In genomic region chr12:108639126-108639525, GRCm38 (mm10) we compare ENCODE assay signal across 16 mouse cellular contexts.
DNase-seq lines count a peak whose midpoint lies in the region; ATAC-seq lines count a peak whose summit lies in the region.
"Had no signal": no experiment of that assay in that cellular context is flagged by ENCODE, and none has a peak within 500 bp of the region (broad histone marks: within the 10 kb centered on the region; RNA-seq: fewer than 3 reads in every experiment).

No protein-coding gene starts in this region.

- DNase-seq in layer of hippocampus, adult 9-11 months: peak; percentile 20
- no peak for DNase-seq in layer of hippocampus, adult 11-12 months (ENCODE audit: low spot score)
- peak; percentile 23 for DNase-seq in 416B (ENCODE audit: low read depth)
- DNase-seq in fat pad, adult 2 months (ENCODE audit: extremely low read depth, low read depth, low spot score): peak; percentile 21
- peak; percentile 73 for DNase-seq in lung, postnatal 36 days
- no peak for DNase-seq in urinary bladder, adult 18-20 months (ENCODE audit: low spot score in 2 of 2)
- DNase-seq in thymus, postnatal 36 days: no peak
- DNase-seq: cerebellum, adult 8-10 months; gastrocnemius, postnatal 36 days; heart, postnatal 14 days; kidney, adult 18-20 months; kidney, postnatal 36 days; midbrain, embryonic 14.5 days; right cerebral cortex, postnatal 25 days had no signal

- ATAC-seq in megakaryocyte-erythroid progenitor cell, adult 5-6 weeks (replicated peaks; ENCODE audit: low FRiP score, low TSS enrichment, poor library complexity, severe bottlenecking): no peak
- ATAC-seq: forebrain, embryonic 15.5 days had no signal

Comparison
In these comparisons a context has a peak if more than half of its experiments do, and no peak if none do; other contexts are left out.
1. DNase-seq: peak in layer of hippocampus, adult 9-11 months (single experiment), 416B (single experiment), fat pad, adult 2 months (single experiment) and lung, postnatal 36 days (single experiment); none in layer of hippocampus, adult 11-12 months (single experiment), urinary bladder, adult 18-20 months (0 of 2) and thymus, postnatal 36 days (0 of 2).